Mouse (Mus musculus) activated CD4-positive, CD25-positive, alpha-beta regulatory T cell, adult 4 months (primary cell): ENCODE measurements around the gene Ucn2. TPM values are rescaled to one million over a fixed set of nuclear protein-coding genes. Genes with fewer than 3 reads are reported as not detected.

Experiments
- ATAC-seq: one replicate; pipeline ENCODE4 v1.8.0; 2017
- polyA plus RNA-seq, 2 experiments: library from polyadenylated mRNA; unstranded; fragments of 100-300 nt; shearing (Covaris generic); gene quantifications; one replicate each; pipeline ENCODE4 v1.2.1; 2017

Ucn2 gene
- polyA plus RNA-seq, result not detected

GRCm38 (mm10) chr9:108985710-108986109 lies at the start of gene Ucn2:
Ucn2 (plus strand) TSS chr9:108986010.
- no peak for ATAC-seq

- ATAC-seq, result peak; percentile 91
Measured at GRCm38 (mm10) chr9:108936418-108937364, 49.1 kb upstream of the Ucn2 start, which contains the start of gene Uqcrc1. Uqcrc1 (plus strand) TSS chr9:108936633.

DNA sequence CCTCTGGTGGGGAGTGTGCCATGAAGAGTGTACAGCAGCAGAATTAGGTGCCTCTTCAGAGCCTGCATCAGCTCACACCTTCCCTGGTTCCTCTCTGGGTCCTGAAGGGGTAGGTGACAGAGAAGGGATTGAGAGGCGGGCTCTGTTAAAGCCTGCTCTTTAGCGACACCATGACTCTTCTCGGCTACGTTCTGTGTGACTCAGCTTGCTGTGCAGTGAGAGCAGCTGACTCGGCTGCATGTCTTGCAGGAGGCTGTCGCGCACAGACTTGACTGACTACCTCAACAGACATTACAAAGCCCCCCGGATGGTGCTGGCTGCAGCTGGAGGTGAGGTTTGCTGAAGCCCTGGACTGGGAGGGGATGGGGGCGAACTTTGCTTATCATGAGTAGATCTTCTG lies 40.7 kb upstream of the Ucn2 start:
- no peak for ATAC-seq

DNA sequence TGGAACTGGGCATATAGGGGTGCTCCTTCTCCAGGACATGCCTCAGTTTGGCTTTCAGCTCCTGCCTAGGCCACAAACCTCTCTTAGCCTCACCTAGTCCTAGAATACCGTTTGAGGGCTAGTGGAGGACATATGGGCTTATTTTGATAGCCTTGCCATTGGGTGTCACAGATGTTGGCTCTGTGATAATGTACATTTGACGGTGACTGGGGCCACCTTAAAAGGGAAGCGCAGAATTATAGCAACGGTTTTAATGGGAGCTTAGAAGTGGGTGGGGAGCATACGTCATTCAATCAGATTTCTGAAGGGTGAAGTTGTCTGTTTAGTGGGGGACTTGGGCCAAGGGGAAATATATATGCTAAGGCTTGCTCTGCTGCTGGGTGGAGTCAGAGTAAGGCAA lies 40.2 kb upstream of the Ucn2 start:
- no peak for ATAC-seq

- no peak for ATAC-seq
Measured at GRCm38 (mm10) chr9:108949231-108949966, 36.4 kb upstream of the Ucn2 start.

DNA sequence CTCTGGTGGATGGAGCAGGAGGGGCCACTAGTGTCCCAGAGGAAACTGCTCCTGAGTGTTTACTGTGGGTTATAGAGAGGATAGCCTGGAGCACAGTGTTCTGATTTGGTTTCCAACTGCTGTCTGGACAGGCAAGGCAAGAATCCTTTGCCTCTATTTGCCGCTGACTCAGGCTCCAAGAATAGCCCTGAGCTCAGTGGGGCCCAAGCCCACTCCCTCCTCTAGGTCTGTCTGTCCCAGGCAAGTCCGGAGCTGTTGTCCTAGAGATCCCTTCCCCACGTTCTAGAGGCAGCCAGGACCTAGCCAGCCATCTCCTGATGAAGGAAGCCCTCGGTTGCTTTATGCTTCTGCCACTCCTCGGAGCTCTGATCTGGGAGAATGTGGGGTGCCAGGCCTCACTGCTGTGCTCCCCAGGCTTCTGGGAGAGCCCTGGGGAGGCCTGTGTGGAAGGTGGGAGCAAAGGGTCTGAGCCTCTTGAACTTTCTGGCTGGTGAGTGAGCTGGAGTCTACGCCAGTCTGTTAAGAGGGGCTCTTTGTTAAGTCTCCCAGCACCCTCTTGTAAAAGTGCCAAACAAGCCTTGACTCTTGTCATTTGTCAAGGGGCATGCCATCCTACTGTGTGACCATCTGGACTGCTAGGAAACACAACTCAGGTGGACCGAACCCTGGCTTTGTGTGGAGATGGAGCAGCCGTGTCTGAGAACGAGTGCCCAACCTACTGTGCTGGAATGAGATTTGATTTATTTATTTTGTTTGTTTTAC lies 35.7 kb upstream of the Ucn2 start:
- no peak for ATAC-seq

- no peak for ATAC-seq
Measured at GRCm38 (mm10) chr9:108953081-108953636, 32.7 kb upstream of the Ucn2 start, which contains the start of gene Col7a1. Col7a1 (plus strand) TSS chr9:108953586.

DNA sequence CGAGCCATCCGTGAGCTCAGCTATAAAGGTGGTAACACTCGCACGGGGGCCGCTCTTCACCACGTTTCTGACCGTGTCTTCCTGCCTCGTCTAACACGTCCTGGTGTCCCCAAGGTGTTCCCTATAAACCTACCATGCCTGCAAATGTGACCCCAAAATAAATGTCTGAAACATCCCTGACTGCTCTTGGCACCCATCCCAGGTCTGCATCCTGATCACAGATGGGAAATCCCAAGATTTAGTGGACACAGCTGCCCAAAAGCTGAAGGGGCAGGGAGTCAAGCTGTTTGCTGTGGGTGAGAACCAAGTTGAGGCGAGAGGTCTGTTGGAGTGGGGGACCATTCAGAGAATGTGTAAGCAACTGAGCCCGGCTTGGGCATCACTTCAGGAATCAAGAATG lies 30.6 kb upstream of the Ucn2 start:
- no peak for ATAC-seq

- ATAC-seq, result no peak
Measured at GRCm38 (mm10) chr9:108955846-108956245, 30.0 kb upstream of the Ucn2 start.

GRCm38 (mm10) chr9:108963577-108963976 lies 22.2 kb upstream of the Ucn2 start:
- no peak for ATAC-seq

DNA sequence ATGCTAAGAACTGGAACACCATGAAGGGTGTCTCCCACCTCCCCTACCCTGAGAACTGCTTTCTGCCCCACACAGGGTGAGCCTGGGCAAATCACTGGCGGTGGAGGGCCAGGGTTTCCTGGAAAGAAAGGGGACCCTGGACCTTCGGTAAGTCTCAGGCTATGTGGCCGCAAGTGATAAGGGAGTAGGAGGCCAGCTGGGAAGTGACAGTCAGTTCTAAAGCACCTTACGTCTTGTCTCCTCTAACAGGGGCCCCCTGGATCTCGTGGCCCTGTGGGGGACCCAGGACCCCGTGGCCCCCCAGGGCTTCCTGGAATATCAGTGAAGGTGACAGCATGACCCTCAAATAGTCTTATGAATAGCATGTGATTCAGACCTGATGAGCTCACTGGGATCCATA lies 21.5 kb upstream of the Ucn2 start:
- ATAC-seq, result no peak

DNA sequence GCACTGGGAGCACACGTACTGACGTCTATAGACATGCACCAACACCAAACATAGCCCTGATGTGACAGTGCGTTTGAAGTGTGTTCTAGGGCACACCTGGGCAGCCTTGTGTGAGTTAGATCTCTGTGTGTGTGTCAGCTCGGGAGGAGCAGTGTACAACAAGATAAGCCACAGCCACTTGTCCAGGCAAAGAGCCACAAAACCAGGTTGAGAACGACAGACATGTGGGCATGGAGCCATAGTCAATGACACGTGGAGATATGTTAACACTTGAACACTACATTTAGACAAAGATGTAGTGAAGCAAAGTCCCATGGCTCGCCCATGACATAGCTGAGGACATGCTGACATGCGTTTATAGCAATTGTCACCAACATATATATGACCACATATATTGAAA lies 15.2 kb upstream of the Ucn2 start:
- ATAC-seq, result no peak

GRCm38 (mm10) chr9:108976483-108976882 lies 9.3 kb upstream of the Ucn2 start:
- no peak for ATAC-seq

- no peak for ATAC-seq
Measured at GRCm38 (mm10) chr9:108977966-108978365, 7.8 kb upstream of the Ucn2 start.

DNA sequence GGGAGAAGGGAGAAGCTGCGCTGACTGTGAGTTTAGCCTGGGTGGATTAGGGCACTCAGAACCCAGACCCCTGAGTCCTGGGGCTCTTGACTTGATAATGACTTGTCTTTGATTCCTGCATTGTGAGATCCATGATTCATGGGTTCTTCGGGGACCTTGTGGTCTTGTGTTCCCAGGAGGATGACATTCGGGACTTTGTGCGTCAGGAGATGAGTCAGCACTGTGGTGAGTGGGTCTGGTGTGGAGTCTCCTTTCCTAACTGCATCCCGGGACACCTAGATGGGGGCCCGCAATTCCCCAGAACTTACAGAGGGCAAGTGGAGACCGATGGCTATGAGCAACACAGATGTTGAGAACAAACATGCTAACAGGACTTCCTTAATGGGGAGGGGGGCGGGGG lies 3.3 kb upstream of the Ucn2 start:
- ATAC-seq, result no peak

- no peak for ATAC-seq
Measured at GRCm38 (mm10) chr9:108983209-108983608, 2.6 kb upstream of the Ucn2 start.

- ATAC-seq, result no peak
Measured at GRCm38 (mm10) chr9:108987704-108988350, 2.0 kb downstream of the Ucn2 start.

DNA sequence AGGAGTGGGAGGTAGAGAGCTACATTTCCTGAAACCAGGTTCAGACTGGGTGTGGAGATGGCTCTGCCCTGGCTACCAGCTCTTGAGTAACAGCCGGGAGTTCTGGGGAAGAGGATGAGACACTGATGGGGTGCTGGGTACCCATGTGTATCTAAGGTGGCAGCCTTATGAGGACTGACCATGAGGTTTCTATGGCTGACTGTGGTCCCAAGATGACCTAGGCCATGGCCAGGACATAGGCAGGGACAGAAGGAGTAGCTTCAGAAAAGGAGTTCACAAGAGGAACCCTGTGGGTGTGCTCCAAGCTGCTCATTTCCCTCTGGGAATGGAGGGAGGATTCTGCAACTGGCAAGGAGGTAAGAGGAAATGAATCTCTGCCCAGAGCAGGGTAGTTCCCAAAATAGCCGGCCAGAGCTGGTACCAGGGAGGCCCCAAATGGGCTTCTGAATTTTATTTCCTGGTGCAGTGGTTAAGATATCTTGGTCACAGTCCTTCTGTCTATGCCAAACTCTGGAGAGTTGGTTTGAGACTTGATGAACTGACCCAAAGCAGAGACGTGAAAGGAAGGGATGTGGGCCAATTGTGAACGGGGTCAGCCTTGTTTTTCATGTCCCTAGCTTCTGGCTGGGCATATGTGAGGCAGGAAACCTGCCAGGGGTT lies 4.1 kb downstream of the Ucn2 start:
- no peak for ATAC-seq

GRCm38 (mm10) chr9:108990462-108990820 lies 4.6 kb downstream of the Ucn2 start:
- no peak for ATAC-seq

GRCm38 (mm10) chr9:108991428-108992084 lies 5.7 kb downstream of the Ucn2 start, which contains the start of gene Pfkfb4:
Pfkfb4 (plus strand) TSS chr9:108991778.
- peak; percentile 96 for ATAC-seq

DNA sequence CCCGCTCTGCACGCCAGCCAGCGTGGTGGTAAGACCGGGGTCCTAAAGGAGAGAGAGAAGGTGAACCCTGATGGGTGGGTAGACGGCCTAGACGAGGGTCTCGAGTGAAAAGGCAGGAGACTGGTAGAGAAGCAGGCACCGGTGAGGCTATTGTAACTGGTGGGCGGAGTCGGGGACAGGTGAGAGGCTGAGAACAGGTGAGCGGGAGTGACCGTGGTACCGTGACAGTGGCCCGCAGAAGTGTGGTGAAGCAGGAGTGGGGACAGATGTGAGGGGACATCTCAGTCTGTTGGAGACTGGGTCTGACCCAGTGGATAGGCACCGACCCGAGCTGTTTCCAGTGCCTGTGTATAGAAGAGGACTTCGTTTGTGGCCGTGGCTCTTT lies 6.3 kb downstream of the Ucn2 start:
- ATAC-seq, result no peak
